Mouse (Mus musculus) forebrain, embryonic 14.5 days (tissue): ENCODE results near the gene Uroc1. TPM values are rescaled to one million over a fixed set of nuclear protein-coding genes. Genes with fewer than 3 reads are reported as not detected.

Source experiments
- ATAC-seq: fragments of 200-750 bp; cut with Nextera tagmentation; 2 replicates; pipeline ENCODE4 v1.8.0; 2017; ENCODE audit warnings: mild to moderate bottlenecking, moderate library complexity
- DNase-seq: peaks from one replicate; pipeline ENCODE4 v3.0.0-alpha.2; 2015; ENCODE audit warnings: low spot score
- H3K27ac ChIP-seq: fragments of 300-500 bp; sonication (generic); 2 replicates; pipeline ENCODE4 v1.5.1; 2014; ENCODE audit warnings: low read depth, mild to moderate bottlenecking, control low read depth, low read length, moderate library complexity
- H3K27me3 ChIP-seq: fragments of 300-500 bp; sonication (generic); replicated peaks from 2 replicates; pipeline ENCODE4 v1.6.1; 2014; ENCODE audit warnings: low read length, control low read depth, mixed read lengths; ENCODE audit not compliant: control insufficient read depth, insufficient read depth
- H3K36me3 ChIP-seq: fragments of 300-500 bp; sonication (generic); 2 replicates; pipeline ENCODE4 v1.6.1; 2014; ENCODE audit warnings: low read length, control low read depth; ENCODE audit not compliant: control insufficient read depth, insufficient read depth
- H3K4me1 ChIP-seq: fragments of 300-500 bp; sonication (generic); 2 replicates; pipeline ENCODE4 v1.6.1; 2014; ENCODE audit warnings: antibody characterized with exemption, low read length, control low read depth; ENCODE audit not compliant: control insufficient read depth, insufficient read depth
- H3K4me2 ChIP-seq: fragments of 300-500 bp; sonication (generic); 2 replicates; pipeline ENCODE4 v1.6.1; 2014; ENCODE audit warnings: mild to moderate bottlenecking, control low read depth, low read length
- H3K4me3 ChIP-seq: fragments of 300-500 bp; sonication (generic); 2 replicates; pipeline ENCODE4 v1.5.1; 2014; ENCODE audit warnings: low read depth, low read length, control low read depth
- H3K9ac ChIP-seq: fragments of 300-500 bp; sonication (generic); 2 replicates; pipeline ENCODE4 v1.6.1; 2014; ENCODE audit warnings: mild to moderate bottlenecking, low read length, control low read depth, moderate library complexity
- H3K9me3 ChIP-seq: fragments of 300-500 bp; sonication (generic); replicated peaks from 2 replicates; pipeline ENCODE4 v1.6.1; 2016; ENCODE audit warnings: low read length, control low read depth, mixed read lengths; ENCODE audit not compliant: control insufficient read depth
- WGBS: fragments of 180-500 bp; shearing (Covaris S2); extraction: QIAGEN DNeasy Blood & Tissue Kit; methylation state at CpG from one replicate; pipeline ENCODE4 v1.1.7; 2014; 5-methylcytosine and 5-hydroxymethylcytosine counted together
- polyA plus RNA-seq: library from polyadenylated mRNA; unstranded; fragments of >200 nt; fragmentation: Nextera tagmentation; extraction: Ambion mirVana; gene quantifications from 2 replicates; pipeline ENCODE4 v1.2.1, GENCODE M21; 2014

The Uroc1 gene
- polyA plus RNA-seq, 1 experiment from 2014 or later = not detected

DNA sequence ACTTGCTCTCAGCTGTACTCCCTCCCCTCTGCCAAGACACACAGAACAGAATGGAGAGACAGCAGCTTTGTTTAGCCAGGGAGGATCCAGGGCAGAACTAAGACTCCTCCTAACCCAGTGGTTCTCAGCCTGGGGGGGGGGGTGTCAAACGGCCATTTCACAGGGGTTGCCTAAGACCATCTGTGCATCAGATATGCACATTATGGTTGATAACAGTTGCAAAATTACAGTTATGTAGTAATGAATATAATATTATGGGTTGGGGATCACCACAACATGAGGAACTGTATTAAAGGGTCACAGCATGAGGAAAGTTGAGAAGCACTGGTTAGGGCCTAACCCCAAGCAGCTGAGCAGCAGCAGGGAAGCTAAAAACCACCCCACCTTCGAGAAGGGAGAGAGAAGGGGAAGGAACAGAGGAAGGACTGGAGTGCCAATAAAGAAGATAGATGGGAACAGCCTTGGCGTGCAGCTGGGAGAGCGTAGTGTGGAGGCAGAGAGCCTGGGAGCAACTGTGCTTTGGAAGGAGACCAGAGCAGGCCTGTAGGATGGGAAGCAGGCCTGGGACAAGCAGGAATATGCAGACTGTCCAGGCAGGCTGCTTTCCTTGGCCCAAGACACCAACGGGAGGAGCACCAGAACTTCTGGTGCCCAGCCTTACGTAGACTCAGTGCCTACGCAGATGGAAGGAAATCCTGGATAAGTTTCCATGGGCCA, 13.5 kb upstream of the Uroc1 start:
- H3K4me2 ChIP-seq = no peak overlapping the region
- no peaks in the 10 kb centered on the region for H3K4me1 ChIP-seq
- H3K36me3 ChIP-seq = no peaks in the 10 kb centered on the region
- DNase-seq = no peak
- no peaks in the 10 kb centered on the region for H3K9me3 ChIP-seq
- no peak overlapping the region for H3K27ac ChIP-seq
- H3K9ac ChIP-seq = no peak overlapping the region
- no peaks in the 10 kb centered on the region for H3K27me3 ChIP-seq
- ATAC-seq = no peak
- WGBS = 82% methylated on average over 7 of the region's 7 CpGs
- no peak overlapping the region for H3K4me3 ChIP-seq

DNA sequence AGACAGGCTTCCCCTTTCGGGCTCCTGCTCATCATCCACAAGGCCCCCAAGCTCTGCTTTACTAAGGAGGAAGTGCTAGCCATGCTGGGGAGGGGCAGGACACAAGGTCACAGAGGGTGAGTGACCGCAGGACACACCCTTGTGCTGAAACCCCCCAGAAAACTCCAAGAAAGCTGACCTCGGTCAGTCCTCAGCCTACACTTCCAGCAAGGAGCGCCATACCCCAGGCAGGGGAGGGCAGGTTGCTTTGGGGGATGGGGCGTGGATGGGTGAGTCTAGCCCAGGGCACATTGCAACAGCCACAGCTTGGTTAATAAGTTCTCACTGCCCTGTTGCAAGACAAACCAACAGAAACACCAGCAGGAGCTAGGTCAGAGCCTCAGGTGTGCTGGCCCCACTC, 12.7 kb upstream of the Uroc1 start:
- Histone ChIP-seq H3K4me1 (no peaks in the 10 kb centered on the region), H3K9me3 (no peaks in the 10 kb centered on the region), H3K4me2 (no peak overlapping the region), H3K27me3 (no peaks in the 10 kb centered on the region; the same call in 1 of the 2 replicates), H3K9ac (no peak overlapping the region), H3K27ac (no peak overlapping the region), H3K36me3 (no peaks in the 10 kb centered on the region), H3K4me3 (no peak overlapping the region)
- ATAC-seq = no peak
- WGBS = 90% methylated on average over 5 of the region's 5 CpGs
- DNase-seq = no peak

- ATAC-seq = no peak
- Histone ChIP-seq H3K9ac (no peak overlapping the region), H3K4me3 (no peak overlapping the region), H3K27me3 (no peaks in the 10 kb centered on the region; the same call in 1 of the 2 replicates), H3K36me3 (no peaks in the 10 kb centered on the region), H3K27ac (no peak overlapping the region), H3K4me1 (no peaks in the 10 kb centered on the region), H3K4me2 (no peak overlapping the region), H3K9me3 (no peaks in the 10 kb centered on the region)
- WGBS = 54% methylated on average over 4 of the region's 4 CpGs
- no peak for DNase-seq
These were observed 11.3 kb upstream of the Uroc1 start for GRCm38 (mm10) chr6:90321811-90322210.

GRCm38 (mm10) chr6:90324026-90324425, 9.1 kb upstream of the Uroc1 start:
- WGBS = 49% methylated on average over 3 of the region's 3 CpGs
- Histone ChIP-seq H3K9ac (no peak overlapping the region), H3K4me1 (no peaks in the 10 kb centered on the region), H3K36me3 (no peaks in the 10 kb centered on the region), H3K4me2 (no peak overlapping the region), H3K4me3 (no peak overlapping the region), H3K27me3 (no peaks in the 10 kb centered on the region; the same call in 1 of the 2 replicates), H3K27ac (no peak overlapping the region), H3K9me3 (no peaks in the 10 kb centered on the region)
- DNase-seq (peak; percentile 18), ATAC-seq (0 out of 2 replicates have a peak, but pooled peaks have one; percentile 32)

DNA sequence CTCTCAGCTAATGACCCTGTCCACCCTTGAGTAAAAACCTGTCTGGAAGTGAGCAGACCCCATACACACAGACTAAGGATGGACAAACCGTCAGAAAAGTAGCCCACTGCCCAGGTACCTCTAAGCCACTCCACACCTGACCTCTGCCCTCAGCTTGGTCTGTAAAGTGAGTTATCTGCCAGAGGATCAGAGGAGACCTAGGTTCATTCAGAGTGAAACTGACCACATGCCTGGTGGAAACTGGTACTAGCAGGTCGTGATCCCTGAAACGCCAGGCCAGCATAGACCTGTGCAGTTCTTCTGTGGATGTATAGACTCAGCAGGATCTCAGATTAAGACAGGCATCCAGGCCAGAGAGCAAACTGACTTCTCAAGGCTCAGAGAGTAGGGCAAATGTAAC, 8.6 kb upstream of the Uroc1 start:
- DNase-seq (no peak), ATAC-seq (no peak)
- H3K4me2 ChIP-seq = 0 out of 2 replicates have a peak overlapping the region, but pooled peaks have one; percentile 18
- H3K27ac ChIP-seq = no peak overlapping the region
- WGBS = 73% methylated on average over 3 of the region's 3 CpGs
- no peak overlapping the region for H3K4me3 ChIP-seq
- no peaks in the 10 kb centered on the region for H3K36me3 ChIP-seq
- no peak overlapping the region for H3K9ac ChIP-seq
- H3K9me3 ChIP-seq = no peaks in the 10 kb centered on the region
- no peaks in the 10 kb centered on the region for H3K4me1 ChIP-seq
- no peaks in the 10 kb centered on the region; the same call in 1 of the 2 replicates for H3K27me3 ChIP-seq

DNA sequence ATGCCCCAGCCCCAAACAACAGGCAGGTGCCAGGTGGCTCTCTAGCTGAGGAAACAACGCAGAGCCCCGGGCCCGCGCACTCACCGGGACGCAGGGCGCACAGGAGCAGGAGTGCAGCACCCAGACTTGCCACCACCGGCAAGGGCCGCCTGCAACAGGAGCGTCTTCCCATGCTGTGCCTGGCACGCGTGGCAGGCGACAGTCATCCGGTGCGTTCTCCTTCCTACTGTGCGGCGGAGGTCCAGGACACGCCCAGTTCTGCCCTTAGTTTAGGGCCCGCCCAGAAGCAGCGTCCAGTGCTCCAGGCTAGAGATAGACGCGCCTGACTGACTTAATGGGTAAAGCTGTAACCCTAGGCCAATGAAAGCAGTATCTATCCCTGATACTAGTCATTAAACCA, 8.1 kb upstream of the Uroc1 start, which contains the start of gene Chst13:
Chst13 (minus strand) TSS at position 195 of the 400 bp plus-strand sequence.
- DNase-seq (peak; percentile 5), ATAC-seq (no peak)
- Histone ChIP-seq H3K27me3 (no peaks in the 10 kb centered on the region; the same call in 1 of the 2 replicates), H3K9ac (no peak within 1 kb of the TSS), H3K9me3 (no peaks in the 10 kb centered on the region), H3K4me1 (no peaks in the 10 kb centered on the region), H3K36me3 (no peaks in the 10 kb centered on the region), H3K27ac (no peak within 1 kb of the TSS), H3K4me3 (no peak within 1 kb of the TSS), H3K4me2 (0 out of 2 replicates have a peak within 1 kb of the TSS, but pooled peaks have one; percentile 18)
- WGBS = 5% methylated on average over 22 of the region's 22 CpGs

DNA sequence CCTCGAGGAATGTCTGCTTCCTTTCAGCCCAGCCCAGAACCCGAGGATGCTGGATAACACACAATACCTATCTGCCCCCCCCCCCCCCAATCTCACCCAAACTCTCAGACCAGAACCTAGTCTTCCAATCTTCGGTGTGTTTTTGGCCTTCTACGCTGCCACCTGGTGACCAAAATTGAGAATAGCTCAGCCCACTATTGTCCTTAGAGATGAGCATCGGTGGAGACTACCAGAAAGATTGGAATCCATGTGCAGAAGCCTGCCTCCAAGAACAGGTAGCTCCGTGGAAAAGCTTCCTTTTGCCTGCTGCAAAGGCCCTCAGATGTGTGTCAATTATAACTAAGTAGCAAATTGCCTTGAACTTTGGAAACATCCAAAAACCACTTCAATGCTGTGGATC, 5.4 kb upstream of the Uroc1 start:
- 13% methylated on average over 6 of the region's 6 CpGs for WGBS
- no peak for ATAC-seq
- H3K27ac ChIP-seq = no peak overlapping the region
- H3K9me3 ChIP-seq = no peaks in the 10 kb centered on the region
- no peaks in the 10 kb centered on the region for H3K4me1 ChIP-seq
- DNase-seq = peak; percentile 34
- H3K27me3 ChIP-seq = no peaks in the 10 kb centered on the region; the same call in 1 of the 2 replicates
- H3K4me3 ChIP-seq = no peak overlapping the region
- H3K36me3 ChIP-seq = no peaks in the 10 kb centered on the region
- no peak overlapping the region for H3K4me2 ChIP-seq
- no peak overlapping the region for H3K9ac ChIP-seq

- Histone ChIP-seq H3K27ac (no peak overlapping the region), H3K9ac (no peak overlapping the region), H3K4me2 (no peak overlapping the region), H3K4me3 (no peak overlapping the region), H3K27me3 (no peaks in the 10 kb centered on the region; the same call in 1 of the 2 replicates), H3K4me1 (no peaks in the 10 kb centered on the region), H3K9me3 (no peaks in the 10 kb centered on the region), H3K36me3 (no peaks in the 10 kb centered on the region)
- peak; percentile 90 for ATAC-seq
- DNase-seq = peak; percentile 84
- 17% methylated on average over 1 of the region's 1 CpGs for WGBS
These were observed 3.1 kb upstream of the Uroc1 start for GRCm38 (mm10) chr6:90329953-90330352.

GRCm38 (mm10) chr6:90334244-90334643, 1.2 kb downstream of the Uroc1 start:
- no peaks in the 10 kb centered on the region for H3K4me1 ChIP-seq
- H3K36me3 ChIP-seq = no peaks in the 10 kb centered on the region
- no peak overlapping the region for H3K9ac ChIP-seq
- H3K27ac ChIP-seq = no peak overlapping the region
- no peak for ATAC-seq
- no peaks in the 10 kb centered on the region for H3K9me3 ChIP-seq
- 81% methylated on average over 3 of the region's 3 CpGs for WGBS
- H3K27me3 ChIP-seq = no peaks in the 10 kb centered on the region
- no peak overlapping the region for H3K4me2 ChIP-seq
- no peak for DNase-seq
- H3K4me3 ChIP-seq = no peak overlapping the region
